Mouse (Mus musculus) lung, embryonic 16.5 days (tissue): Measurements from ENCODE around the gene Ddx5. TPM values are rescaled to one million over a fixed set of nuclear protein-coding genes. Genes with fewer than 3 reads are reported as not detected.

Experiments used
- ATAC-seq: fragments of 200-750 bp; cut with Nextera tagmentation; 2 replicates; pipeline ENCODE4 v1.8.0; 2017; ENCODE audit warnings: low read depth, mild to moderate bottlenecking, moderate library complexity
- H3K27ac ChIP-seq: fragments of 300-500 bp; sonication (generic); 2 replicates; pipeline ENCODE4 v1.5.1; 2014; ENCODE audit warnings: mild to moderate bottlenecking, control low read depth, low read length
- H3K27me3 ChIP-seq: fragments of 300-500 bp; sonication (generic); 2 replicates; pipeline ENCODE4 v1.6.1; 2014; ENCODE audit warnings: low read depth, low read length, mixed read lengths; ENCODE audit not compliant: control insufficient read depth, insufficient read depth
- H3K36me3 ChIP-seq: fragments of 300-500 bp; sonication (generic); 2 replicates; pipeline ENCODE4 v1.6.1; 2014; ENCODE audit warnings: low read length; ENCODE audit not compliant: control insufficient read depth, insufficient read depth
- H3K4me1 ChIP-seq: fragments of 300-500 bp; sonication (generic); replicated peaks from 2 replicates; pipeline ENCODE4 v1.6.1; 2014; ENCODE audit warnings: low read length, mixed read lengths; ENCODE audit not compliant: control insufficient read depth, insufficient read depth
- H3K4me2 ChIP-seq: fragments of 300-500 bp; sonication (generic); 2 replicates; pipeline ENCODE4 v1.6.1; 2014; ENCODE audit warnings: low read depth, low read length, control low read depth
- H3K4me3 ChIP-seq: fragments of 300-500 bp; sonication (generic); 2 replicates; pipeline ENCODE4 v1.5.1; 2014; ENCODE audit warnings: mild to moderate bottlenecking, low read length, control low read depth
- H3K9ac ChIP-seq: fragments of 300-500 bp; sonication (generic); 2 replicates; pipeline ENCODE4 v1.6.1; 2014; ENCODE audit warnings: low read length, control low read depth
- H3K9me3 ChIP-seq: fragments of 300-500 bp; sonication (generic); 2 replicates; pipeline ENCODE4 v1.6.1; 2016; ENCODE audit warnings: low read length; ENCODE audit not compliant: control insufficient read depth
- WGBS: fragments of 180-500 bp; shearing (Covaris S2); extraction: QIAGEN DNeasy Blood & Tissue Kit; methylation state at CpG from one replicate; pipeline ENCODE4 v1.1.7; 2014; 5-methylcytosine and 5-hydroxymethylcytosine counted together
- polyA plus RNA-seq: library from polyadenylated mRNA; unstranded; fragments of >200 nt; fragmentation: Nextera tagmentation; extraction: Ambion mirVana; gene quantifications from 2 replicates; pipeline ENCODE4 v1.2.1, GENCODE M21; 2015

Gene Ddx5
- polyA plus RNA-seq, 1 experiment from 2014 or later, result 352 TPM

- Histone ChIP-seq H3K4me3 (no peak overlapping the region), H3K9me3 (no peaks in the 10 kb centered on the region), H3K4me2 (no peak overlapping the region), H3K4me1 (no peaks in the 10 kb centered on the region), H3K9ac (no peak overlapping the region), H3K36me3 (peaks cover 35% of the 10 kb centered on the region), H3K27me3 (no peaks in the 10 kb centered on the region), H3K27ac (no peak overlapping the region)
- no peak for ATAC-seq
- 85% methylated on average over 4 of the region's 4 CpGs for WGBS
These were observed 12.0 kb downstream of the Ddx5 start for GRCm38 (mm10) chr11:106776960-106777359.

GRCm38 (mm10) chr11:106773061-106773460 lies 15.9 kb downstream of the Ddx5 start:
- 91% methylated on average over 9 of the region's 9 CpGs for WGBS
- Histone ChIP-seq H3K4me3 (no peak overlapping the region), H3K27ac (no peak overlapping the region), H3K27me3 (no peaks in the 10 kb centered on the region), H3K4me2 (no peak overlapping the region), H3K4me1 (no peaks in the 10 kb centered on the region), H3K36me3 (peaks cover 48% of the 10 kb centered on the region), H3K9me3 (0 out of 2 replicates have a peak, but pooled peaks cover 2% of the 10 kb centered on the region), H3K9ac (no peak overlapping the region)
- no peak for ATAC-seq

- WGBS, result 97% methylated on average over 9 of the region's 9 CpGs
- Histone ChIP-seq H3K4me2 (no peak overlapping the region), H3K9me3 (peaks cover 6% of the 10 kb centered on the region), H3K4me1 (no peaks in the 10 kb centered on the region), H3K27me3 (no peaks in the 10 kb centered on the region), H3K36me3 (peaks cover 68% of the 10 kb centered on the region), H3K4me3 (no peak overlapping the region), H3K9ac (no peak overlapping the region), H3K27ac (no peak overlapping the region)
- ATAC-seq, result no peak
These were observed 18.6 kb downstream of the Ddx5 start for GRCm38 (mm10) chr11:106770195-106770974.

GRCm38 (mm10) chr11:106767516-106767915 lies 21.5 kb downstream of the Ddx5 start:
- no peak overlapping the region for H3K9ac ChIP-seq
- H3K27me3 ChIP-seq, result no peaks in the 10 kb centered on the region
- 90% methylated on average over 4 of the region's 4 CpGs for WGBS
- H3K36me3 ChIP-seq, result peaks cover 47% of the 10 kb centered on the region
- peaks cover 6% of the 10 kb centered on the region for H3K9me3 ChIP-seq
- no peak overlapping the region for H3K4me3 ChIP-seq
- H3K27ac ChIP-seq, result no peak overlapping the region
- ATAC-seq, result no peak
- peaks cover 5% of the 10 kb centered on the region for H3K4me1 ChIP-seq
- H3K4me2 ChIP-seq, result no peak overlapping the region

GRCm38 (mm10) chr11:106766611-106767162 lies 22.3 kb downstream of the Ddx5 start:
- whole genome bisulfite sequencing, result 89% methylated on average over 4 of the region's 4 CpGs
- peaks cover 8% of the 10 kb centered on the region for H3K4me1 ChIP-seq
- no peak overlapping the region for H3K4me2 ChIP-seq
- no peak overlapping the region for H3K27ac ChIP-seq
- ATAC-seq, result no peak
- no peaks in the 10 kb centered on the region for H3K27me3 ChIP-seq
- peaks cover 6% of the 10 kb centered on the region for H3K9me3 ChIP-seq
- H3K9ac ChIP-seq, result no peak overlapping the region
- peaks cover 40% of the 10 kb centered on the region for H3K36me3 ChIP-seq
- H3K4me3 ChIP-seq, result no peak overlapping the region

GRCm38 (mm10) chr11:106762800-106763185 lies 26.2 kb downstream of the Ddx5 start:
- no peak overlapping the region for H3K9ac ChIP-seq
- H3K4me3 ChIP-seq, result no peak overlapping the region
- WGBS, result 64% methylated on average over 9 of the region's 9 CpGs
- ATAC-seq, result peak; percentile 10; the same call in 1 of the 2 replicates
- H3K36me3 ChIP-seq, result peaks cover 17% of the 10 kb centered on the region
- no peaks in the 10 kb centered on the region for H3K27me3 ChIP-seq
- no peak overlapping the region for H3K4me2 ChIP-seq
- H3K27ac ChIP-seq, result peak overlapping the region; percentile 81
- peaks cover 8% of the 10 kb centered on the region for H3K4me1 ChIP-seq
- peaks cover 2% of the 10 kb centered on the region for H3K9me3 ChIP-seq

- Histone ChIP-seq H3K4me1 (peaks cover 8% of the 10 kb centered on the region), H3K27ac (peak overlapping the region; percentile 81), H3K4me3 (no peak overlapping the region), H3K9me3 (no peaks in the 10 kb centered on the region), H3K27me3 (no peaks in the 10 kb centered on the region), H3K9ac (no peak overlapping the region), H3K4me2 (no peak overlapping the region), H3K36me3 (peaks cover 12% of the 10 kb centered on the region)
- WGBS, result 20% methylated on average over 5 of the region's 5 CpGs
- ATAC-seq, result peak; percentile 89
These were observed 26.7 kb downstream of the Ddx5 start for GRCm38 (mm10) chr11:106762139-106762799.

- 91% methylated on average over 5 of the region's 5 CpGs for WGBS
- H3K27me3 ChIP-seq, result no peaks in the 10 kb centered on the region
- ATAC-seq, result no peak
These were observed 28.5 kb downstream of the Ddx5 start for GRCm38 (mm10) chr11:106760511-106760910.

GRCm38 (mm10) chr11:106759028-106759427 lies 30.0 kb downstream of the Ddx5 start:
- WGBS, result 92% methylated on average over 3 of the region's 3 CpGs

More at GRCm38 (mm10) chr11:106760511-106760910, 28.5 kb downstream of the Ddx5 start:
- Histone ChIP-seq H3K4me3 (no peak overlapping the region), H3K4me2 (no peak overlapping the region), H3K9me3 (no peaks in the 10 kb centered on the region), H3K36me3 (no peaks in the 10 kb centered on the region), H3K4me1 (peaks cover 8% of the 10 kb centered on the region), H3K9ac (no peak overlapping the region), H3K27ac (no peak overlapping the region)

More at GRCm38 (mm10) chr11:106759028-106759427, 30.0 kb downstream of the Ddx5 start:
- Histone ChIP-seq H3K4me2 (no peak overlapping the region), H3K27me3 (no peaks in the 10 kb centered on the region), H3K36me3 (no peaks in the 10 kb centered on the region), H3K4me1 (peaks cover 8% of the 10 kb centered on the region), H3K9ac (no peak overlapping the region), H3K27ac (no peak overlapping the region), H3K9me3 (no peaks in the 10 kb centered on the region), H3K4me3 (no peak overlapping the region)
- no peak for ATAC-seq
